Mouse (Mus musculus) c-Kit-positive CD71-negative TER-119-negative erythroid progenitor cells, embryonic 14.5 days (primary cell): Measurements from ENCODE around the gene Zfhx3.

Source experiments
- DNase-seq: peaks from one replicate; pipeline ENCODE4 v3.0.0-alpha.2; 2013; ENCODE audit warnings: low read depth

The Zfhx3 gene

DNA sequence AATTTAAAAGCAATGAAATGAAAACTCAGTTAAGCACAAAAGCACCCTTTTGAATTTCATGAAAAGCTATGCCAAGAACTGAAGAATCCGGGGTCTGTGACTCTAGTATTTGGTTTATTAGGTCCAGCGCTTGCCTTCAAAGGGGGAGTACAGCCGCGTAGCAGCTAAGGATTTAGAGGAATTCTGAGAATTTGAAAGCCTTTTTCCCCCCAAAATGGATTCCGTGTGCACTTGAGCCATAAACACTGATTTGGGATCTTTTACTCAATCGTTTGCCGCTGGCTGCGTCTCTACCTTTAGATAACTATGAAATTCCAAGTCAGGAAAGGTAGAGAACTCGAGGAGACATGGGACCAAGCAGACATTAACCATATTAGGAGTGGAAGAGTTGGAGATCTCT is 300.8 kb downstream of the Zfhx3 start:
- DNase-seq = no peak

DNA sequence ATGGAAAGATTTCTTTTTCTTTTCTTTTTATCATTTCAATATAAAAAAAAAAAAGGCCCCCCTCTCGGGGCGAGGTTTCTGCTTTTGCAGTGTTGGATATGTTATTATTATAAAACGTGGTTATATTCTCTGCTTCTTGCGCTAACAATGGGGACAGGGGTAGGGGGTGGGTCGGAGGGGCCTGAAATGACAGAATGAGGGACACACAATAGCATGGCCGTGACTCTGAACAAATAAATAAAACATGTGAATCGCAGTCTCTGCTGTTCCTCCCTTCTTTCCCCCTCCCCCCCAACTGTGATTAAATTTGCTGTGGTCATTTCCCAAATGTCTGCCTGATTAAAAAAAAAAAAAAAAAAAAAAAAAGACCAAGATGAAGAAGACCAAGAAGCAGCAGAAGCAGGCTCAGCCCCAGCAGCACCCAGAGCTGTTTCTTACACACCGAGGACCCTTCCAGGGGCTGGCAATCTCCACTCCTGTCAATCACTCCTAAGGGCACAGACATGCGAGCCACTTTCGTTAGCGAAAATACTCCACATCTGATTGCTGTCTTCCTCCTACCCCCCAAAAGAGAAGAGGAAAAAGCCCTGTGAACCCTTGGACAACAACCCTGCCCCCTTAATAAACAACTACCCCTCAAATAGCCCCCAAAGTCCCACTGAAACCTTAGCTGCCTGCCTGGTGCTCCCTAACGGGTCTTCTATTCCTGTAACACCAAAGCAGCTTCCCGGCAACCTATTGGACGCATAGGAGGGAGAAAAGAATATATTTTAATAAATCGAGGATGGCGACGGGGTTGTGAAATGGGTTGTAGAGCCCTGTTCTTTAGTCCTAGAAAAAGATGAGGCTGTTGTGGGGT is 302.4 kb downstream of the Zfhx3 start:
- no peak for DNase-seq

DNA sequence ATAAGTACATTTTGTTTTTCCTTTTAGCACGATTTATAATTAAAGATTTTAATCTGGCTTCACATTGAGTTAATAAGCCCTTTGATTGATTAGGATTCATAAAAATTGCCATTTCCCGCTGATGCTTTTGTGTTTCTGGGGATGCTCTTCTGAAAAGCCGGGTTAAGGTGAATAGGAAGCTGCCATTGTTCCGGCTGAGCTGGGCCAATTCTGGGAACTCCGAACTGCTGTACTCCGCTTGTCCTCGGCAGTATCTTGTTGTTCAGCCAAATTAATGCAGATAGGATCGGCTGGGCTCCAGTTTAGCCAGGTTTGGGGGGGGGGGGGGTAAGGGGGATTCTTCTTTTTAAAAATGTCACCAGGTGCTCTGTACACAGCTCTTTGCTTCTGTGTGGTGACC is 303.1 kb downstream of the Zfhx3 start:
- DNase-seq = no peak

DNA sequence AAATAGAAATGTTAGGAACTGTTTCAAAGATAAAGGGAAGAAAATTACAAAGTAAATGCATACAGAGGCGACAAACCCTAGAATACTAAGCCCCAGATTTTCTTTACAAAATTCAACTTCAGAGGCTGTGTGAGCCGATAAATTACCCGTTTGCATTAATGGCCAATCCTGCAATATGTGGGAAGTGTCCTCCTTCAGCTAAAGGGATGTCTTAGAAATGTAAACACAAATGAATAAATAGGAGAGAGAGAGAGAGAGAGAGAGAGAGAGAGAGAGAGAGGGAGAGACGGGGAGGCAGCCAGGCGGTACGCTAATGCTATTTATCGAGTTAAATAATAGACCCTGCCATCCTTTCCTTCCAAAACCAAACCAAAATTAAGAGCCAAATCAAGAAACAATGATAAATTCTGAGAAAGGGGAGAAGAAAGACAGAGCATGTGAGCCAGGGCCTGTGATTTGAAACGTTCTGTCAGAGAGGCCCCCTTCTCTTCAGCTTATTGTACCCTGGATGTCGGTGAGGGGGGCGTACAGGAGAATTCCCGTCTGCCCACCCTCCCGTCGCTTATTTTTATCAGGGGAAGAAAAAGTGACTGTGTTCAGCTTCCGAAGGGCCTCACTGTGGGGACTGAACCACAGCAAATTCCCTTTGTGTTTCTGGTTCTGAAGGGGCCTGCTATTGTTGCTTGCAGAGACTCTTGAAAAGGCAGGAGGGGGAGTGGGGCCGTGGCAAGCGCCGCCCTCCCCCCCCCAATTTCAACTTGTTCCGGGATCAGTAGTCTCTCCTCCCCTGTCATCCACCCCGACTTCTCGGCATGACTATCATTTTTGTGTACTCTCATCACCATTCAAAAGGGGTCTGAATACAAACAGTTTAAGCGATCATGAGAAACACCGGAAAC is 303.8 kb downstream of the Zfhx3 start:
- no peak for DNase-seq

DNA sequence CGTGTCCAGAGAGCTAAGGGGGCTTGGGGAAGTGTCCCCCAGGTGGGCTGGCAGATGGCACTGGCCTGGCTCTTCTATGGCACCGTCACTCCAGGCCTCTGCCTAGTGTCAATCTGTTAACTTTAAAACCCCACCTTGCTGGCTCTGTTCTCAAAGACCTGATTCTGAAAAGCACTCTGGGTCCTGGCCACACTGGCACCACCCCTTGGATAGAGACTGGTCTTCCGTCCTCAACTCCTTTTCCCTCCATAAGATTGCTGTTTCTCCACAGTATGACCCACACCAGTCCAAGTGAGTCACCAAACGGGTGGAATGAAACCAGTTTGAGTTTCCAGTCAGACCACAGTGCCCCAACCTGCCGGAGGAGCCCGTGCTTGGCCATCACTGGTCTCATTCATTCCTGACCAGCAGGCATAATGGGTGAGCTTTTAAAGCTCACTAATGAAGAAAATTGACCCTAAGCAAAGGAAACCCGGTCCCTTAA is 304.5 kb downstream of the Zfhx3 start:
- no peak for DNase-seq

DNA sequence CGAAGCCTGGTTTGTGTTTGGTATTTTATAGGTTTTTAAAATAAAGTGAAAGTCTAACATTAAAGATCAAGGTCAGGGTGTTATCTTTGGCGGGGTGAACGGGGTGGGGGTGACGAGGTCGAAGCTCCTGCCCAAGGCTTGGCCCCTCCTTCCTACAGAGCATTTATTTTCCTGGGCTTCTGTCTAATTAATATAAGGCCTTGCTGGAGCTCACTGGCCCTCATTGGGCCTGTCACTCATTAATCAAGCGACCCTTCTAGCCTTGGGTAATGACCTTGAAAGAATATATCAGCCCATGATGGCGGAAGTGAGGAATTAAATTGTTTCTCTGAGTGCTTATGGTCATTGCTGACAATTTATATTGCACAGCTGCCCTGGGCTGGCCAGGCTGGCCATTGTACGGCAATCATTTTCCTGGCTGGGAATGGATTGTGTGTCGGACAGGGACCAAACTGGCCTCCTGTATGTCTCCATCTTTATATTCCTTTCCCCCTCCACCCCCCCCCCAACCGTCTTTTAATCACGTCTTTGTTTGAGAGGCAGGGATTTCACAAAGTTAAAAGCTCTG is 322.2 kb downstream of the Zfhx3 start:
- DNase-seq = no peak

DNA sequence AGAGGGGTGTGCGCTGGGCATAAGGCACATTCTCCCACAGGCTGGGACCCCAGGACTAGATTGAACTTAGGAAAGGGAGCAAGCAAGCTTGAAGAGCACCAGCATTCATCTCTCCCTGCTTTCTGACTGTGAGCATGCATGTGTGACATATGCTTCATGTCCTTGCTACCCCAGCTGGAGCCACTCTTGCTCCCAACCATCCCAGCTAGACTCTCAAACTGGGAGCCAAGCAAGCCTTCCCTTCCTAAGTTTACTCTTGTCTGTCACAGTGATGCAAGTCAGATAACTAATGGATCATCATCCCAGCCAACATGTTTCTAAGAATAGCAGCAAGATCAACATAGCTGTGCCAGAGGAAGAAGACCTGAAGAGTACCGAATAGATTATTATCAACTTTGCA is 335.5 kb downstream of the Zfhx3 start:
- no peak for DNase-seq

DNA sequence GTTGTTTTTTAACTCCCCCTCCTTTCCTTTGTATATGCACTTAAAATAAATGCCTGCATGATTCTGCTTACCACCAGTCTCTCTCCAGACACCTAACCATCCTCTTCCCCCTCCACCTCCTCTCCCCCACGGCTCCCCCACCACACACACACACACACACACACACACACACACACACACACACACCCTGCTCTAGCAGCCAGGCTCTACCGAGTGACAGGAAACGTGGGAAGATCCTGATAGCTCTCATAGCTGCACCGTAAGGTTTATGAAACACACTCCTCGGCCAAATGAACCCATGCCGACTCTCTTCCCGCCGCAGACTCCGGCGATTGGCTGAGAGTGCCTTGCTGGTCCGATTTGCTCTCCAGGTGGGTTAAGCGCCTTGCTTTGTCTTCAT is 339.5 kb downstream of the Zfhx3 start:
- no peak for DNase-seq

DNA sequence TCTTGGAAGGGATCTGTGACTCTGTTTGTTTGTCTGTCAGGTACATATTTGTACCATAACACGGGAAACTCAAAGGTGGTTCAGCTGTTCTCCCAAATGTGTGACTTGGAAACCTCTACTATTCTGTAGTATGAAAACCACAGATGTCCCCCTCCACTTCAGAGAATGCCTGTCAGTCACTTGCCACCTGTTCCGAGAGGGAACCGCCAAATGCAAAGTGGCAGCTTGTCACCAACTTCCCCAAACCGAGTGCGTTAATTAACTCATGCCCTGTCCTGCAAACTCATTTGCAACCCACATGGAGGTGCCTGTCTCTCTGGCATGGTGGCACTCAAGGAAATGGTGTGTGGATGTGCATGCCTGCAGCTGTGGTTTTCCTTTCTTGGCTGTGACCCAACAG is 343.7 kb downstream of the Zfhx3 start:
- DNase-seq = no peak

DNA sequence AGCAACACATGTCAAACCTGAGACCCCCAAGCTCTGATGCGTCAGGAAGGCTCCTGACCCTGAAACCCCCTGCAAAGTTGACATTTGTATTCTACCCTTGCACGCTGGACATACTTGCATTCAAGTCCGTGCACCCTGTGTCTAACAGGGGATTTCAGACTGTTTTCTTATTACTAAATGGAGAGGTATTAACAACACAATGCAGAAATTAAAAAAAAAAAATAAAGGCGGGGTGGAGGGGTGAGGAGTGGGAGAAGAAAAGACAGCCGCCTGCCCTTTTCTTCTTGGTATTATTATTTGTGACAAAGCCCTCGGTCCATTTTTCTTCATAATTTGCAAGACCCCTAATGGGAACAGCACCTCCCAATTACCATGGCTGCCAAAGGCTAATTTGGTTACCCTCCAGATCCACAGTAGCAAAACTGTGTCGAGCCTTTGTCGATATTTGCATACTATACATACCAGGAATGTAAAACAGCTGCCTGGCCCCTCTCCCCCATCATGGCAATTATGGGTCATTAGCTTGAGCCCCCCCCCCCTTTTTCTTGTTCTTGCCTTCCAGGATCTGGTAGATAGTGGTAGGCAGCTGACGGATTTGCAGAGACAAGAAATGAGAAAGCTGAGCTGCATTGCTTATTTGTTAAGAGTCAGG is 358.6 kb downstream of the Zfhx3 start:
- no peak for DNase-seq

DNA sequence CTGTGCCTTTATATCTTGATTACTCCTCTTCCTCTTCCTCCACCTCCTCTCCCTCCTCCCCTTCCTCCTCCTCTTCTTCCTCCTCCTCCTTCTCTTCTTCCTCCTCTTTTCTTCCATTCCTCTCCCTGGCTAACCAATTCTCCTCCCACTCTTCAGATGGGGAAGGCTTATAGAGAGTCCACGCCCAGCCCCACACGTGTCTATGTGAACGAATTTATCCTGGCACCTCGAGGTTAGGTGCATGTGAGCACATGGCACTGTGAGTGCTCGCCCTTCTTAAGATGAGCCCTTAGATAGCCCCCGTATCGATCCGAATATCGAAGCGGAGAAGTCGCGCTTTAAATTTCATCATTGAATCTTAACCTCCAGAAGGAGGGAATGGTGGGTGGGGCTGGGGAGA is 359.2 kb downstream of the Zfhx3 start:
- DNase-seq = no peak

DNA sequence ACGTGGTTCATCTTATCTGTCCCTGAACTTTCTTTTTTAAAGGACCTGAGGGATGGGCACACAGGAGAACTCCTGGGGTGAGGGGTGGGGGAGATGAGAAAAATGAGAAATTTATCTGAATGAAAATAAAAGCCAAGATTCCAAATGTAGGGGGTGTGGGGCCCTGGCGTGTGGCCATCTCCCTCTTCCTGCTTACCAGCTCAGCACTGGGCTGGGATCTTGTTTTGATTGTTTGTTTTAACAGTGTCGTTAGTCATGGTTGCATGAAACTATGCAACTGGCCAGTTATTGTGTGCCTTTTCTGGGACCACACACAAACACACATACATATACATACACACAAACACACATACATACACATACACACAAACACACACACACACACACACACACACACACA is 362.9 kb downstream of the Zfhx3 start:
- DNase-seq = no peak

DNA sequence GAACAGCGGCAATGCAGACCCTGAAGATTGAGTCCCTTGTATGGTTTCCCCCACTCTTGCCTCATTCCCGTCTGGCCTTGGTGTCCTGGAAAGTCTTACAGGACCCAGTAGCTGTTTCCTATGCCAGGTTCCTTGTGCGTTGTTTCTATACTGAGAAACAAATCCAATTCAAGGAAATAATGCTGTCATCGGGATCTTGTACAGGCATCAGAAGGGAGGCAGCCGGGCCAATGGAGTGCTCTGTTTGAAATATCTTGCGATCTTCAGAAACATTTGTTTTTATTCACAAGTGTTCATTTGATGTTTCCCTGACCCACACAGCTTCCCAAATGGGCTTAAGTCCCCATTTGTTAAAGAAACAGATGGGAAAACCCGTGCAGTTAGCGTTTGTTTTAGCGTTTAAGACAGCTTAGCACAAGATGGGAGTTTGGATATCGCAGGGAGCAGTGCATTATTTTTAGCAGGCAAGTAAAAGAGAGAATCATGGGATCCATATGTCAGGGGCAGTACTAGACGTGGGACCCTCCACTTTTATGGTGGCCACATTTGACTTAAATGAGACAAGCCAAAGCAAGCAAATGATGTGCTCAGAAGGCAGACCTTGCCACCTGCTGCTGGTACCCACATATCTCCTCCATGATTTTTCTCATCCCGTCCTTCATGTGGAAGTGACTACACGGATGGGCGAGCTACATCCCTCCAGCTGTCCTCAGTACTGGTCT is 367.2 kb downstream of the Zfhx3 start:
- DNase-seq = no peak

DNA sequence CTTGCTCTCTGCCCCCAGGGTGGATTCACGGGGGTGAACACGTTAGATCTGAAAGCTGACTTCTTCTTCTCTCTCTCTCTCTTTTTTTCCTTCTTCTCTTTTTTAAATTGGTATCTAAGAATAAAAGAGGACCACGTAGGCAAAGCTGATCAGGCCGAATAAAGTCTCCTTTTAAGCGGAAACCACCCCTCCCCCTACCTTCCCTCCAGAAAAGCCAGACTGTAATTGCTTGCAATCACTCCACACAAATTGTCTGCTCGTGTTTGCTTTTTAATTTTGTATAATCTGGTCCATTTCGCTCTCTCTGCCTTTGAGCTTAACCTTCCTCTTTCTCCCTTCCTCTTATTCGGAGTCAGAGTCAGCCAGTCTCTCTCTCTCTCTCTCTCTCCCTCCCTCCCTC is 372.6 kb downstream of the Zfhx3 start:
- DNase-seq = no peak

DNA sequence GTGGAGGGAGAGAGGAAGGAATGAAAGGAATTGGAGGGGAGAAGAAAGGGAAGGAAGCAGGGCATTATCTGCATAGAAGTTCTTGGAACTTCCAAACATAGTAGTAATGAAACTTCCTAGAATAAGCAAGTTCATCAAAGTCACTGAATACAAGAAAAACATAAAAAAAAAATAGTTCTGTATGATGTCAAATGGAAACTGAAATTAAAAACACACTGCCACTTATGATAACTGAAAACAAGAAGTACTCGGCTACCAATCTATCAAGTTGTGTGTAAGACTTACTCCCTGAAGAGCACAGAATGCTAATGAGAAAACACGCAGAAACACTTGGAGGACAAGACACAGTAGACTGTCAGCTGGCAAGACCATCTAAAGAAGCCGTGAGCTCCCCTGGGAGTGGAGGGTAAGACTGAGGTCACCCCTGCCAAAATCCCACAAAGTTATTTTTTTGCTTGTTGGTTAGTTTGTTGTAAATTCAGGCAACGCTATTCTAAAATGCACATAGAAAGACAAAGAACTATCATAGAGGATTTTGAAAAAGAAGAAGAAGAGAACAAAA is 375.2 kb downstream of the Zfhx3 start:
- DNase-seq = no peak

DNA sequence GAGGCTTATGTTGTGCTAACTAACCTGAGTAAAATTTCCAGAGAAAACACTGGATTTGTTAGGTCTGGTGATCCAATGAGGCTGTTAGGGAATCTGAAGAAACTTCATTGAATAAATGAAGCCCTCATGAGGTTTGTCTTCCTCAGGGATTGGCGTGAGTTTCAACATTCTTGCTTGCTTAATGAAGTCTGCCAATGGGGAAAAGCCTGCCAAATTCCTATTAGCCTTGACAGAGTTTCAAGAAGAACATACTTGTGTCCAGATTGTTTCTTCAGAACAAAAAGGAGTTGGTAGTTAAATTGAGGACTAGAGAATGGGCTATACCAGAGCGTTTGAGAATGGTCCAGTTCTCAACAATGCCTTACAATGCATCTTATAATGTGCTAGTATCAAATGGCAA is 385.3 kb downstream of the Zfhx3 start:
- no peak for DNase-seq

DNA sequence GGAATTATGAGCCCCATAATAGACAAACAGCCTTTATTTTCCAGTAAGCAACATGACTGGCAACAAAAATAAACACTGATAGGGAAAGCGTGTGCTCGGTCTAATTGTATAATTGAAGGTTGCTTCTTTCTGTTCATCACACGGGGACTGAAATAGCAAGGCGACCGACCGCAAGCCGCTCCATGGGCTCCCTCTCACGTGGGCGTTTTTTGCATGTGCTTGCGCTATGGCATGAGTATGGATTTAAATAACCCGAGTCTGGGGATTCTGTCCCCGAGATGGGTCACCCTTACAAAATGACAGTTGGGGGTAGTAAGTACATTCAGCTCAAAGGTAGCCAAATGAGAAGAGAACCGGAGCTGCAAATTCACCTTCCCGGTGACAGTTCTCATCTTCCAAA is 405.9 kb downstream of the Zfhx3 start:
- no peak for DNase-seq

DNA sequence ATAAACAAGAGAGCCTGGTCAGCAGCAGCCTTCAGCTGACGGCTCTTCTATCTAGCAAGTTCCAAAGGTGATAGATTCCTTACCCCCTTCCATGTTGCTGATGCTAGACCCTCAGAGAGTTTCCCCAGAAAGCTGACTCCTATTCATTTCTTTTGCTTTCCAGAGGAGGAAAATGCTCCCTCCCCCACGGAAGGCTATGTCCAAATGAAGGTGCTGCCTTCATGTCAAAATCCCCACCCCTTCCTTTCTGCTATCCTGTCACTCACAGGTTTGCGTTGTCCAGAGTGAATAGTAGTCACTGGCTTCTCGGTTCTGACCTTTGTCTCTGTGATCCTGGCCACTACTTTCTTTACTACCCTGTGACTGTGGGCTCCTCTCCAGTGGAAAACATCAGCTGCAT is 406.3 kb downstream of the Zfhx3 start:
- DNase-seq = no peak

DNA sequence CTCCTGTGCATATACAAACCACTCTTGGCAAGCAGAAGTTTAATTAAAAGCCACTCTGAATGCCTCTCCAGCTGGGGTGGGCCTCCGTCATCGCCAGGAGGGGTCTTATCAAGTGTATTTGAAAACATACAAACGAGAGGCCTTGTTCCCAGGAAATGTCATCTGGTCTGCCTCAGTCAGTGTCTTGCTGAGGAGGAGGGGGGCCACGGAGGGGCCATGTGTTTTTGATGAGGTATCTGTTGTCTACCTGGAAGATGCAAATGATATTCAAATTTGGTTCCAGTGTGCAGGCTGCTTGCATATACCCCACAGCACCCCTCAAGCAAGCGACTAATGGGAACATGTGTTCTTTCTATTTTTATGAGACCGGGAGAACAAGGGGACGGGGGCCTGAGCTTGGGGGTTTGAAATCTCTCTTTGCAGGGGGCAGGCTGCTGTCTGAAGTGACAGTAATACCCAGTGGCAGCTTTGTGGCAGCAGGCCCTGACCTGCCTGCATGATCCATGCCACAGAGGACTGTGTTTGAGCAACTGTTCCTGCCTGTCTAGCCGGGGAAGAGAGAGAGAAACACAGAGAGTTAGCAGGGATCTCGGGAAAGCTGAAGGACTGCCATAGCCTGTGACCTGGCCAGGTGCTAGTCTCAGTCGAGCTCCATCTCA is 412.8 kb downstream of the Zfhx3 start:
- no peak for DNase-seq

DNA sequence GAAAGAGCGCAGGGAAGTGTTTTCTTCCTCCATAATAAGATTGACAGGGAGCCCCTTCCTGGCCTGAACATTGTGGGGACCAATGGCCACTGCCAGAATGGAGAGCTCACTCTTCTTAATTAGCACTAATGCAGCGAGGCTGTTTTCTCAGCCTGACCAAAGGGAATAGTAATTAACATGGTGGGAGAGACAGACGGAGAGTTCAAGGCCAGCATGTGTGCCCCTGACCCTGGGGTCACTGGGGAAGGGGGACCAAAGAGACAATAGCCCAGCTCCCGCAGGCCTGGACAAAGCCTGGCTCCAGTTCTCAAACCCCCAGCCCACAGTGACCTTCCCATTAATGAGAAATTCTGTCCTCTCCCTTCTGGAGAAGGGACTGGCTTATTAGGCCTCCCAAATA is 419.0 kb downstream of the Zfhx3 start:
- DNase-seq = no peak

DNA sequence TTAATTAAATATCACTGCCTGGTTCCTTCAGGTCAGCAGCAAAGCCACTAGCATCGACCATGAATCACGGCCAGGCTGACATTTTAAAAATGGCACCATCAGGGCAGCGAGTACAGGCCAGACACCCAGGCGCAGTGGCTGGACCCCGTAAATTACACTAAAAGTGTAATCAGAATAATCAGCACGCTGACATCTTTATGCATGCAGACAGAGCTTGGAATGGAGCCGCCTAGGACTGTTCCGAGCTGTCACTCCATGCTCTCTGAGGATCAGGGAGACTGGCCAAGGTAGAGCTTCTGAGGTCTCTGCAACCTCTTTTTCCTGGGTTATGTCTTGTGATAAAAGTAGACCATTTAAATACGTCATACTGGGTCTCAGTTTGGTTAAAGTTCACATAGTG is 420.0 kb downstream of the Zfhx3 start:
- no peak for DNase-seq
